Mouse (Mus musculus): ENCODE measurements at regions not wholly inside any gene's neighbourhood (a gene's known extent, or its start where the extent isn't known, plus 50 kb on each side); places are given as distances from the start of the nearest gene placed in this dataset.
A peak's percentile ranks its signal among the peaks of the same experiment; 100 is the strongest.

DNA sequence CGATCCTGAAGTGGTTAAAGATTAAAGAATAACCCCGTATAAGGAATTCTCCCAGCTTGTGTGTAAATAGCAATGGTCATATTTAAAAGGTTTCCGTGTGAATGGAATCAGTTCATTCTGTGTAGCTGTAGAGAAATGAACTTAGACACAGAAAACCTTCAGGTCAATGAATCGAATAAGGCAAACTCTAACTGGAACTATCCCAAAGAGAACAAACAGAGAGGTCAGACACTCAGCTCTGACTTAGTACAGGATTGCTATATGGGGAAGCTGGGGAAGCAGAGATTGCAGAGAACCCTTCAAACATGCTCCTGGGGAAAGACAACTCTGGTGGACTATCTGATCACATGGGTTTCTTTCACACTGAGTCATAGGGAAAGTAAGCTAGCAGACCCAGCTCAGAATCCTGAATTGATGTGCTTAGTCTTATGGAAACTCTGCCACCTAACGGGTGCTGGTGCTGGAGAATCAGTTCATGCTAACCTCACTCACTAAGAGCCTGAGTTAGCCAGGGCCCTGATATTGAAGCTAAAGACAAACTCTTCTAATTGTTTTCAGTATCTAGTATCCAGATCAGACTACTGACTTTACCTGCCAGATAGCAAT is 145.3 kb upstream of the Rreb1 start:
- no peak for TF ChIP-seq CTCF (IDR thresholded peaks at IDR 0.05; ENCODE audit: low read depth)
- H3K27me3 ChIP-seq (ENCODE audit: insufficient read depth, low read length), result no peaks in the 10 kb centered on the region
- no peaks in the 10 kb centered on the region for H3K4me1 ChIP-seq (replicated peaks; ENCODE audit: insufficient read depth, low read length)
- no peak overlapping the region for H3K9ac ChIP-seq (ENCODE audit: low read depth, low read length)
- ATAC-seq (replicated peaks; ENCODE audit: low FRiP score, low read depth) (no peak), DNase-seq (ENCODE audit: low spot score) (no peak)
- 81% methylated on average over 5 of the region's 5 CpGs for WGBS
- no peaks in the 10 kb centered on the region for H3K9me3 ChIP-seq (replicated peaks; ENCODE audit: low read length)
- H3K27ac ChIP-seq, result no peak overlapping the region
- H3K4me3 ChIP-seq (replicated peaks; ENCODE audit: low read depth, low read length), result no peak overlapping the region
- H3K36me3 ChIP-seq (ENCODE audit: insufficient read depth, low read length), result no peaks in the 10 kb centered on the region
- no peak overlapping the region for H3K4me2 ChIP-seq (ENCODE audit: low read length)

DNA sequence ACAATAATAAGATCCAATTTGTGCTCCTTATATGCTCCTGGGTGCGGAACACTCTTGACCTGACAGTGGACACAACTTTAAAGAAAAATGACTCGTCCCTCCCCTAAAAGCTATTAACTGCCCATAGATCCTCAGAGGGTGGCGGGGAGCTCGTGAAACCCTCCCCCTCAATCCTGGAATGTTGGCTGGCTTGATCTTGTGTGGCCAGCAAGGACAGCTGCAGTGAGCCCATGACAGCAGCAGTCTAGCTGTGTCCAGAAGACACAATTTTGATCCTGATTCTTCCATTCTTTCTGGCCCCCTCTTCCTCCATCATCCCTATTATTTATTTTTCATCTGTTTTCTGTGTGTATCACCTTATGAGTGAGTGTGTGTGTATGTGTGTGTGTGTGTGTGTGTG is 141.8 kb upstream of the Rreb1 start:
- DNase-seq (ENCODE audit: low spot score), result peak; percentile 40
- Histone ChIP-seq H3K27me3 (ENCODE audit: insufficient read depth, low read length) (no peaks in the 10 kb centered on the region), H3K27ac (no peak overlapping the region), H3K4me3 (replicated peaks; ENCODE audit: low read depth, low read length) (no peak overlapping the region), H3K9me3 (replicated peaks; ENCODE audit: low read length) (no peaks in the 10 kb centered on the region), H3K36me3 (ENCODE audit: insufficient read depth, low read length) (no peaks in the 10 kb centered on the region), H3K4me2 (ENCODE audit: low read length) (no peak overlapping the region), H3K4me1 (replicated peaks; ENCODE audit: insufficient read depth, low read length) (no peaks in the 10 kb centered on the region), H3K9ac (ENCODE audit: low read depth, low read length) (no peak overlapping the region)
- no peak for ATAC-seq (replicated peaks; ENCODE audit: low FRiP score, low read depth)
- WGBS, result 46% methylated on average over 4 of the region's 4 CpGs
- TF ChIP-seq CTCF (IDR thresholded peaks at IDR 0.05; ENCODE audit: low read depth), result no peak

DNA sequence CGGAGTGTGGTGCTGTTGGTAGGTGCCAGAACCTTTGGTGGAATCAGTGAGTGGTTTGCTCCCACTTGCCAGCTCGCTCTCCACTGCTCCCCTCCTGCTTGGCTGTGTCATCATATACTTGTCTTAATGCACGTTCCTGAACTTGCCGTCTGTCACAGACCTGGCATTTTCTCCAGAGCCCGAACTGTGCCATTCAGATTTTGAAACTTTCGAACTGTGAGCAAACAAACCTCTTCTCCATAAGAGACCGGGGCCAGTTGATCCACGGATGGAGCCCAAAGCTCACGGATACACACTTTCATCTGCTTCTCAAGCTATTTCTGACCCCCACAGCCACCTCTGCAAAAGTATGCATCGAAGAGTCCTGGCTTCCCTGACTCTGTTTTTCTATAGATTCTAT is 141.0 kb upstream of the Rreb1 start:
- H3K27ac ChIP-seq, result no peak overlapping the region
- no peaks in the 10 kb centered on the region for H3K36me3 ChIP-seq (ENCODE audit: insufficient read depth, low read length)
- ATAC-seq (replicated peaks; ENCODE audit: low FRiP score, low read depth) (no peak), DNase-seq (ENCODE audit: low spot score) (no peak)
- H3K27me3 ChIP-seq (ENCODE audit: insufficient read depth, low read length), result no peaks in the 10 kb centered on the region
- H3K9me3 ChIP-seq (replicated peaks; ENCODE audit: low read length), result no peaks in the 10 kb centered on the region
- no peaks in the 10 kb centered on the region for H3K4me1 ChIP-seq (replicated peaks; ENCODE audit: insufficient read depth, low read length)
- H3K4me2 ChIP-seq (ENCODE audit: low read length), result no peak overlapping the region
- no peak for TF ChIP-seq CTCF (IDR thresholded peaks at IDR 0.05; ENCODE audit: low read depth)
- no peak overlapping the region for H3K9ac ChIP-seq (ENCODE audit: low read depth, low read length)
- 82% methylated on average over 10 of the region's 10 CpGs for WGBS
- H3K4me3 ChIP-seq (replicated peaks; ENCODE audit: low read depth, low read length), result no peak overlapping the region

DNA sequence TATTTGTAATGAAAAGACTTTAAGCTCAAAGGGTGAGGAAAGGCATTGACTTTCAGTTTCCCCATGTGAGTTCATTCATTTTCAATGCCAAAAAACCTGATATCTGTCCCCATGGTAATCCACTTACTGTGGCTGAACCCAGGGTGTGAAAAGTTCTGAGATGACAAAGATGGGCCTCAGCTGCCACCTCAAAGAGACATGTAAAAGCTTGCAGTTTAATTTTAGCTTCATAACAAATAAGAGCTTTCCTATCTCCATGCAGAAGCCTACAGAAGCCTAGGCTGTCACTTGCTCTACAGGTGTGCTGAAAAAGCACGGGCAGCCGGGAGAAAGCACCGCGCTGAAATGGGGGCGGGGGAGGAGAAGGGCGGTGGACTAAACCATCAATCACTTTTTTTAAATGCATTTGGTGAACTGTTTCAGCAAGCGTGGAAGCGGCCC is 140.1 kb upstream of the Rreb1 start:
- H3K9ac ChIP-seq (ENCODE audit: low read depth, low read length), result no peak overlapping the region
- peak; percentile 73 for DNase-seq (ENCODE audit: low spot score)
- WGBS, result 20% methylated on average over 8 of the region's 8 CpGs
- TF ChIP-seq CTCF (IDR thresholded peaks at IDR 0.05; ENCODE audit: low read depth), result no peak
- no peak overlapping the region for H3K27ac ChIP-seq
- no peak overlapping the region for H3K4me3 ChIP-seq (replicated peaks; ENCODE audit: low read depth, low read length)
- no peaks in the 10 kb centered on the region for H3K36me3 ChIP-seq (ENCODE audit: insufficient read depth, low read length)
- H3K9me3 ChIP-seq (replicated peaks; ENCODE audit: low read length), result no peaks in the 10 kb centered on the region
- H3K27me3 ChIP-seq (ENCODE audit: insufficient read depth, low read length), result no peaks in the 10 kb centered on the region
- no peak overlapping the region for H3K4me2 ChIP-seq (ENCODE audit: low read length)
- no peaks in the 10 kb centered on the region for H3K4me1 ChIP-seq (replicated peaks; ENCODE audit: insufficient read depth, low read length)
- no peak for ATAC-seq (replicated peaks; ENCODE audit: low FRiP score, low read depth)

DNA sequence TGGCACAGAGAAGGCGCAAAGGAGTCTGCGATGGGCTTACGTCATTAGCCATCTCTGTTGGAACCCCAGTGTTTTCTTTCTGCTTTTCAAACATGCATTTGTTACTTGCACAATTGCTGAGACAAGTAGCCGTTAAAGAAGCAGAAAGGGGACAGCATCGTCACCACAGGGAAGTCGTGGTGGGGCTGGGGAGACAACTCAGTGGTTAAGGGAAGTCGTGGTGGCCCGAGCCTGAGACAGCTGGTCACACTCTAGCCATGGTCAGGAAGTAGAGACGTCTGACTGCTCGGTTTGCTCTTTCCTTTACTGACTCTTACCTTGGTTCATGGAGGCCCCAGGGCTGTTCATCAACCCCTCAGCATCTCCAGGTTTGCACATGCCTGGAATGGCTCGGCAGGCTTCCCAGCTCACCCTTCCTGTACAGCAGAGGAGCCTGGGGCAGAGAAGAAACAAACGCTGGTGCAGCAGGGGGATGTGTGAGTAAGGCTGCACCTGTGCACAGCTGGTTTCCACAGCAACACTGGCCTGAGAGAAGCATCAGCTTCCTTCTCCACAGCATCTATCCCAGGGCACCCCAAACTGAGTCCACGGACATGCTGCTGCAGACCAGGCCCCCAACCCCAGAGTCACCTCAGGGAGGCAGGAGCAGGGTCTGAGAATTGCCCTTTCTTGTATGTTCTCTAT is 135.6 kb upstream of the Rreb1 start:
- Histone ChIP-seq H3K4me1 (replicated peaks; ENCODE audit: insufficient read depth, low read length) (no peaks in the 10 kb centered on the region), H3K9me3 (replicated peaks; ENCODE audit: low read length) (no peaks in the 10 kb centered on the region), H3K27me3 (ENCODE audit: insufficient read depth, low read length) (no peaks in the 10 kb centered on the region), H3K27ac (no peak overlapping the region), H3K9ac (ENCODE audit: low read depth, low read length) (no peak overlapping the region), H3K36me3 (ENCODE audit: insufficient read depth, low read length) (no peaks in the 10 kb centered on the region), H3K4me2 (ENCODE audit: low read length) (no peak overlapping the region), H3K4me3 (replicated peaks; ENCODE audit: low read depth, low read length) (no peak overlapping the region)
- ATAC-seq (replicated peaks; ENCODE audit: low FRiP score, low read depth), result no peak
- no peak for DNase-seq (ENCODE audit: low spot score)
- 62% methylated on average over 13 of the region's 13 CpGs for WGBS
- no peak for TF ChIP-seq CTCF (IDR thresholded peaks at IDR 0.05; ENCODE audit: low read depth)

DNA sequence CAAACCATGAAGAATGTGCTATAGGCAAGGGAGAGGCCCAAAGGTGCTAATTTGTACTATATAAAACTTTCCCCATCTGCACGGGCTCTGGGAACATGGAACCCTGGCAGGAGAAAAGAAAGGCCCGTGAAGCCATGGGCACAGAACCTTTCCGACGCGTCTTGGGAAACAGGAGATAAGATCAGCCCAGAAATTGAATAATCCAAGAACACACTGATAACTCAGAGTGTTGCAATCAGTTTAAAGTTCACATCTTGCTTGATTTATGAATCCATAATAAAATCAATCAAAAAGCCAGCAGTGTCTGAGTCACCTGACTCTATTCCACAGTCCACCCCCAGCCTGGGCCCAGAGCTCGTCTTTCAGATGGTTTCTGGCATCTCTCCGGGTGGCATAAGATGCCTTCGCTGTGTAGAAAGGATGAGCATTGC is 133.4 kb upstream of the Rreb1 start:
- H3K36me3 ChIP-seq (ENCODE audit: insufficient read depth, low read length), result no peaks in the 10 kb centered on the region
- H3K4me2 ChIP-seq (ENCODE audit: low read length), result no peak overlapping the region
- H3K27ac ChIP-seq, result no peak overlapping the region
- no peak overlapping the region for H3K4me3 ChIP-seq (replicated peaks; ENCODE audit: low read depth, low read length)
- no peaks in the 10 kb centered on the region for H3K9me3 ChIP-seq (replicated peaks; ENCODE audit: low read length)
- ATAC-seq (replicated peaks; ENCODE audit: low FRiP score, low read depth), result no peak
- H3K9ac ChIP-seq (ENCODE audit: low read depth, low read length), result no peak overlapping the region
- 77% methylated on average over 8 of the region's 8 CpGs for WGBS
- no peaks in the 10 kb centered on the region for H3K4me1 ChIP-seq (replicated peaks; ENCODE audit: insufficient read depth, low read length)
- H3K27me3 ChIP-seq (ENCODE audit: insufficient read depth, low read length), result no peaks in the 10 kb centered on the region
- no peak for TF ChIP-seq CTCF (IDR thresholded peaks at IDR 0.05; ENCODE audit: low read depth)
- no peak for DNase-seq (ENCODE audit: low spot score)

All from kidney, postnatal 0 days (tissue).